Mouse (Mus musculus) left cerebral cortex, adult 9 months (tissue): ENCODE measurements around the gene Car14.
"Not testable (repeated sequence)": the region's sequence is repeated elsewhere in the genome, so short reads cannot be mapped to it uniquely, and the experiment has no call there.

ENCODE experiments used
- DNase-seq, 2 experiments: peaks; one replicate each; pipeline ENCODE4 v3.0.0; 2022; ENCODE audit warnings: low spot score in 2 of 2

The Car14 gene

DNA sequence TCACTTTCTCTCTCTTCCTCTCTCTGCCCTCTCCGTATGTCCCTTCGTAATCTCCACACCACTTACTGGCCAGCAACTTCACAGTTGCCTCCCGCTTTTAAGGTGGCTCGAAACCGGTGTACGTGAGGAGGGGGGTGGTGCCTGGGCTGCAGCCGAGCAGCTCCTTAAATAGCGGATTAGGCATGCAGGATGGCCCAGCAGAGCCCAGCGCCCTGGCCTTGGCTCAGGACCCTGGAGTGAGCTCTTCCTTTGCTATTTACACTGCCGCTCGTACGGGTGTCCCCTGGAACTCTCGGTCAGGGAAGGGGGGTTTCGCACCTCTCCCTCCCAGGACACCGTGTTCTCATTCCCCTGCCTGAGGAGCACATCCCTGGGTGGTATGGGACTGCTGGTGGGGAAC, at the start of gene Car14:
Gene Car14 (minus strand): TSS at position 124 of the 400 bp plus-strand sequence.
- no peak for DNase-seq

DNA sequence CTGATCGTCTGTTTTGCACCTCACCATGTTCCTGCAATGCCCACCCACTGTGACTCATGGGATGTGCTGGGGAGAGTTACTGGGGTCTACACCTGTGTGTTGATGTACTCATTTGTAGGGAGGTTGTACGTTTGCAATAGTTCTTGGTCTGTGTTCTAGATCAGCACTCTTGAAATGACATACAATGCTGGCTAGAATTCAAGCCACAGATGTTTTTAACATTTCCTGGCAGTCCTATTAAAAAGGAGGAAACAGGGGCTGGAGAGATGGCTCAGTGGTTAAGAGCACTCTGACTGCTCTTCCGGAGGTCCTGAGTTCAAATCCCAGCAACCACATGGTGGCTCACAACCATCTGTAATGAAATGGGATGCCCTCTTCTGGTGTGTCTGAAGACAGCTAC, 49.0 kb upstream of the Car14 start:
- no peak for DNase-seq

DNA sequence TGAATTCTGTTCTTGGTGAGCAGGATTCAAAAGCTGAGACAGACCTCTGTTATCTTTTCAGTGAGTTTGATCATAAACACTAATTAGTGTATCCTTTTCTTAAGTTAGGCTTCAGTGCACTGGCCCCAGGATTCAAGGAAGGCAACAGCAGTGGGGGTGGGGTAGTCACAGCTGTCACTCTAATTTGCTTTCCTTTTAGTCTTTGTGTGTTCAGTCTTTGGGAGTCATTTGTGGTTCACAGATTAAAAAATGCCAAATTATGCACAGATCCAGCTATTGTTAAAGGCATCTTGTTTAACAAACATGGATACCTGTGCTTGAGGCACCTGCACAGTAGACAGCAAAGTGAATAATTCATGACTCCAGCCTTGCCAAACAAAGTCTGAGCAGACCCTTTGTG, 48.5 kb upstream of the Car14 start:
- DNase-seq: no peak

DNA sequence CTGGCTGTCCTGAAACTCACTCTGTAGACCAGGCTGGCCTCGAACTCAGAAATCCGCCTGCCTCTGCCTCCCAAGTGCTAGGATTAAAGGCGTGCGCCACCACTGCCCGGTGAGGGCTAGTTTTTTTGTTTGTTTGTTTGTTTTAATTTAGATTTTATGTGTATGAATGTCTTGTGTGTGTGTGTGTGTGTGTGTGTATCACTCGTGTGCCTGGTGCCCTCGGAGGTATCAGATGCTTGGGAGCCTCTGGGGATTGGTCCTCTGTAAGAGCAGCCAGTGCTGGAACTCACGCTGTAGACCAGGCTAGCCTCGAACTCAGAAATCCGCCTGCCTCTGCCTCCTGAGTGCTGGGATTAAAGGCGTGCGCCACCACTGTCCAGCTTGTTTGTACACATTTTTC, 47.1 kb upstream of the Car14 start:
- not testable (repeated sequence) for DNase-seq

- peak; percentile 84 to 92 for DNase-seq
Measured at GRCm38 (mm10) chr3:95950763-95951551, 46.5 kb upstream of the Car14 start.

GRCm38 (mm10) chr3:95948325-95948724, 43.8 kb upstream of the Car14 start:
- no peak for DNase-seq

DNA sequence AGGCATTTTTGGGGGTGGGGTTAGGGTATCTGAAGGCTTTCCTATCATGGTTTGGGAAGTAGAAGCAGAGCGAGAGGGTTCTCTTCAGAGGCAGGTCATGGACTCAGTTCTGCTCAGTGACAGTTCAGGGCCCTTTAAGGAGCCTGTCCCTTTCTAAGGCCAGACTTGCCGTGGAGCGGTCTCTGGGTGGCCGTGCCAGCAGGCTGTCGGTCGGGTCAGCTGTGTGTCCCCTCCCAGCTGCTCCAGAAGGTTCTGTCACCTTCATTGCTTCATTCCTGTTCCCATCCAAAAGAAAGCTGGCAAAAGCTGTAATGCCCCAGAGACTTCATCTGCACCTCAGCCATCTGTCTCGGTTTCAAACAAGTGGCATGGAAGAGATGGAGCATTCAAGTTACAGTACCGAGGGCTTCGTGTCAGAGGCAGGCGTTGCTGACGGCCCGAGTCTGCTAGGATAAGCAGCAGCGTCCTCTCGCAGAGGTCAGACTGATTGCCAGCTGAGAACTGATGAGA, 41.3 kb upstream of the Car14 start:
- DNase-seq: no peak

DNA sequence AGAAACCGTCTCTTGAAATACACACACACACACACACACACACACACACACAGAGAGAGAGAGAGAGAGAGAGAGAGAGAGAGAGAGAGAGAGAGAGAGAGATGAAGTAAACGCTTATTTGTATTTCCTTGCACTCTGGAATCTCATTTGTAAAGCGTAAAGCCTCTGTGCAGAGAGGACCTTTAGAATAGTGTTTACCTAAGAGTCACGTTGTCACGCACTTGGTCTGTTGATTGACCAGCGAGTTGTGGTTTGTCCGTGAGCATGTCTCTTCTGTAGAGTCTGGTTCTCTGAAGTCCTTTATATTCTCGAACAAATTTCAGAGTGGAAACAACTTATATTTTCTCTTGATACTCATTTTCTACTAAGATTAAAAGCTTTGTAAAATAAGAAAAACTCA, 40.3 kb upstream of the Car14 start:
- DNase-seq: no peak

- no peak for DNase-seq
Measured at GRCm38 (mm10) chr3:95943226-95943625, 38.7 kb upstream of the Car14 start.

DNA sequence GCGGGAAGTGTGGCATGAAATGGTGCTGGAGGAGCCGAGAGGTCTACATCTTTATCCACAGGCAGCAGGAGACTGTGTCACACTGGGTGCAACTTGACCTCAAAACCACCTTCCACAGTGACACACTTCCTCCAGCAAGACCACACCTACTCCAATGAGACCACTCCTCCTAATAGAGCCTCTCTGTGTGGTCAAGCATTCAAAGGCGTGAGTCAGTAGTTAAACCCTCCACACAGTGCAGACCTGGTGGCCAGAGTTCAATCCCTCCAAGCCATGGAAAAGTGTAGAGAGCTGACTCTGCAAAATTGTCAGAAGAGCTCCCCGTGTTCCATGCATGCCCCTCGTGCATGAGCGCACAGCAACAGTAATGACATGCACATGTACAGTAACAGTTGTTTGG, 38.3 kb upstream of the Car14 start:
- DNase-seq: no peak

GRCm38 (mm10) chr3:95938835-95939234, 34.3 kb upstream of the Car14 start:
- DNase-seq: no peak

GRCm38 (mm10) chr3:95938217-95938616, 33.7 kb upstream of the Car14 start:
- DNase-seq: no peak

DNA sequence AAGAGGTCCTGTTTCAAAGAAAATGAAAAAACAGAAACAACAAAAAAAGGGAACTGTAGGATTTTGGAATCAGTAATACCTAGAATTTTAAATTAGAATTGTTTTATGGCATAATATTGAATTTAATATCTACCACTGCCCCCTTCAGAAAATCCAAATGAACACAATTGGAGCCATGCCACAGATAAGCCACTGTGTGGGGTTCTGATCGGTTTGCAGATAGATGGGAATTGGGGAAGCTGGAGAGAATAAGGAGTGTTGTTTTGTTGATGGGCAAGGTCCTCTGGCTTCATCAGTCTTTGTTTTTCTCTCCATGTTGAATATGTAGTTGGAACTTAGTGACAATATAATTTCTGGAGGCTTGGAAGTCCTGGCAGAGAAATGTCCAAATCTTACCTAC, 30.0 kb upstream of the Car14 start:
- DNase-seq: no peak

DNA sequence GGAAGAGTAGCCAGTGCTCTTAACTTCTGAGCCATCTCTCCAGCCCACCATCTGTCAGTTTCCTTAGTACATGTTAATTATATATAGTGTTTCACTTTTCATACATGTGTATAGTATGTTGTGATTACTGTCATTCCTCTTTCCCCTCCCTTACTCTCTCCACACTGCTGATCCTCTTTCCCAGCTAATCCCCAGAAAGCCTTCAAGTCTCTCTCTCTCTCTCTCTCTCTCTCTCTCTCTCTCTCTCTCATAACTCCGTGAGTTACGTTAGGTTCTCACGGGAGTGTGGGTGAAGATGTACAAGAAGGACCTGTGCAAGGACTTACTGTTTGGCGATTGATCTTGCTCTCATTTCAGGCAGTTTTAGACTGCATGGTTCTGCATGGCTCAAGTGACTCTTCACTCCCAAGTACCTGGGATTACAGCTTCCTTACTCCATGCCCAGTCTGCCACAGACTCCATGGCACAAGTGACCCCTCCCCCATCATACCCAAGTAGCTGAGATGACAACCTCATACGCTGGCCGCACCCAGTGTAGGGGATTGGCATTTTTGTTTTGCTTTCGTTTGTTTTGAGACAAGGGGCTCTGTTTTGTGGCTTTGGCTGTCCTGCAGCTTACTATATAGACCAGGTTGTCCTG, 28.7 kb upstream of the Car14 start:
- no peak for DNase-seq

GRCm38 (mm10) chr3:95932566-95932965, 28.1 kb upstream of the Car14 start:
- DNase-seq: no peak

GRCm38 (mm10) chr3:95932157-95932556, 27.7 kb upstream of the Car14 start:
- DNase-seq: no peak

GRCm38 (mm10) chr3:95931471-95931870, 27.0 kb upstream of the Car14 start:
- no peak for DNase-seq

DNA sequence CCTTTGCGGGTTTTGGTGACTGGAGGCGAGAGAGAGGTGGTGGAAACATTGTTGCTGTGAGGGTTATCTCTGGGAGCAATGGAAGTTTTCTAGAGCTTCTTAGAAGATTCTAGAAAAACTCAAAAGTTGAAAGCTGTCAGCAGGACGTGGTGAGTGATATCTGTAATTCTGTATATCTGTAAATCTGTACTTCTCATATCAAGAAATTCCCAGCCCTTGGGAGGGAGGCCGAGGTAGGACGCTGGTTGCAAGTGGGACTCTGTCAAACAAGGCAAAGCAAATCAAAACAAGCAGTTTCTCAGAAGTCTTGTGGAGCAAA, 25.9 kb upstream of the Car14 start:
- DNase-seq: no peak

DNA sequence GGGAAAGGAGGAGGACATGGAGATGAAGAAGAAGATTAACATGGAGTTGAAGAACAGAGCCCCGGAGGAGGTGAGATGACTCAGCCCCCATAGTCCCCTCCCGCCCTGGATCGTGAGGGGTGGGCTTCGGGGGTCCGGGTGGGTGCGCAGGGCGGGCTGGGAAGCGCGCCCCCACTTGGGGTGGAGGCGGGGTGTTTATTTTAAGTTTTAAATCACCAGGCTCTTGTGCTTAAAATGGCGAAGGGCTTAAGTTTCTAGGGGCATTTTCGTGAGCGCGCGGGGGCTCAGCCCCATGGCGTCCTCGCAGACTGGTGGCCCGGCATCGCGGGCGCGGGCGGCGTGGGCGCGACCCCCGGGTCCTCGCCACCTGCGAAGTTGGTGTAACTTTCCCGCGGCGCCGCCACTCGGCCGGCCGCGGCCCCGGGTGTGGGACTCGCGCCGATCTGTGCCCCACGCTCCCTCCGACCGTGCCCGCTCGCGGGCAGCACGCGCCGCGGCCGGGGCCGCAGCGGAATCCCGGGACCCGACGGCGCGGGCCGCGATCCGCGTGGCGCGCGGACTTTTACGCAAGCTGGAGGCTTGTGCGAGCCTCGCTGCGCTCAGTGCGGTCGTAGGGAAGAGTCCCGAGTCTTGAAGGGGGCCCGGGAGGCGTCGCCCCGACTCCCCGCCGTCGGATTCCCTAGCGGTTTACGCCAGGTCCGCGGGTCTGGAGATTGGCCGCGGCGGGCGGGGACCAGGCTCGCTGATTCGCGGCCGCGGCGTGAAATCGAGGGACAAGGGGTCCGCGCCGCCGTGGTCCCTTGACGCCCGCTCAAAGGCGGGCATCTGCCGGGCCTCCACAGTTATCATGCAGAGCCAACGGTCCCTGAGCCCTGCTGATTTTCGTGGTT, 25.3 kb upstream of the Car14 start:
- no peak for DNase-seq

DNA sequence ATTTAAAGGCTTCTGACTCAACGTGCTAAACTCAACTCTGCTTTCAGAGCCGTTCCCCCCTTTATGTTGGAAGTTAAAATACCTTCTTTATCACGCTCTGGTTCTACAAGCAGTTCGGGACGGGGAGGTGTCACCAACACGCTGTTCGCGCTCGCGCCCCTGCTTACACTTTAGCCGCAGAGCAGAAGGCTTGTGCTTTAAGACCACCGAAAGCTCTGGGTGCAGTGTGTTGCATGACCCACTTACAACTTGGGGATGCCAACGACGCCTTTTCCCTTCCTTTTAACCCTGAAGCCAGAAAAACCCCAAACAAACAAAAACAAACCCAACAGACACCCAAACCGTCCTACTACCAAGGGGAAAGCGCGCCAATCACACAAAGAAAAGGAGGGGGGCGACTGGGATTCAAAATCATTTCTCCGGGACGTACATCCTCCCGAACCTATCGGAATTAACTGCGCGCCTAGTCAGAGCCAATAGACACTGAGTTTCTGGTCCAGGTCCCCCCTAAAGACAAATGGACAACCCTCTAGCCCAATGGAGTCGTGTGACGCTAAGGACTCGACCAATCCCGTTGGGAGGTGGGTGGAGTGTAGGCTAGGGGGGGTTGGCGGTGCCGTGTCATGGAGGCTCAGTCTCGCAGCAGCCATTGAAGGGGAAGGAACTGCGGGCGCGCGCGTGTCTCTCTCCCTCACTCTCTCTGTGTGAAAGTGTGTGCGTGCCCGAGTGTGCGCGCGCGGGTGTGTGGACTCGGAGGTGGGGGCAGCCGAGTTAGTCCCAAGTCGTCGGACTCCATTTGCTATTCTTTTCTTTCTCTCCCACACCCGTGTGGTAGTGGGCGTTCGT, 24.4 kb upstream of the Car14 start, which contains the start of gene Anp32e:
Gene Anp32e (plus strand): TSS at position 589 of the 846 bp plus-strand sequence.
- peak; percentile 96 to 99 for DNase-seq

- no peak for DNase-seq
Measured at GRCm38 (mm10) chr3:95928261-95928657, 23.8 kb upstream of the Car14 start.
